ENCODE assay signal across 30 mouse cellular contexts in the genomic region with DNA sequence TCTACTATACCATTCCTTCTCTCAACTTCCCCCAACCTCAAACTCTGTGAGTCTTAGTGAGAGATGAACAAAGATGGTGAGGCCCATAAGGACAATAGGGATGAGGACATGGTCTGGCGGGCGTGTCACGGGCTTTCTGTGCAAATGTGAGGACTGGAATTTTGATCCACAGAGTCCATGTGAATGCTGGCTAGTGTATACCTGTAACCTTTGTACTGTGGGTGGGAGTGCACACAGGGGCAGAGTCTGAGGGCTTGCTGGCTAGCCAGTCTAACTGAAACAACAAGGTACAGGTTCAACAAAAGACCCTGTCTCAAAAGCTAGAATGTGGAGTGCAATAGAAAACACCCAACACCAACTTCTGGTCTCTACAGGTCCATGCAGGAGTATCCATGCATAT. TPM values are rescaled to one million over a fixed set of nuclear protein-coding genes. Genes with fewer than 3 reads are reported as not detected.
DNase-seq lines count a peak whose midpoint lies in the region; ATAC-seq and TF ChIP-seq lines count a peak whose summit lies in the region.
"Had no signal": no experiment of that assay in that cellular context is flagged by ENCODE, and none has a peak within 500 bp of the region (broad histone marks: within the 10 kb centered on the region; RNA-seq: fewer than 3 reads in every experiment).

No protein-coding gene starts in this region.

- no peak overlapping the region for H3K4me2 ChIP-seq in intestine, embryonic 16.5 days (ENCODE audit: low read depth, low read length)
- no peak overlapping the region for H3K4me2 ChIP-seq in intestine, postnatal 0 days (replicated peaks; ENCODE audit: low read depth)
- no peak overlapping the region for H3K4me2 ChIP-seq in kidney, embryonic 16.5 days (replicated peaks; ENCODE audit: low read depth, low read length)
- no peak overlapping the region for H3K4me2 ChIP-seq in kidney, embryonic 15.5 days
- no peak overlapping the region for H3K4me2 ChIP-seq in midbrain, embryonic 11.5 days
- no peak overlapping the region for H3K4me2 ChIP-seq in midbrain, embryonic 16.5 days (ENCODE audit: low read length)
- H3K4me2 ChIP-seq: embryonic facial prominence, embryonic 13.5 days; forebrain, embryonic 12.5 days; forebrain, embryonic 15.5 days; heart, embryonic 11.5 days; heart, embryonic 15.5 days; hindbrain, embryonic 13.5 days had no signal

- 92% methylated on average over 3 of the region's 3 CpGs for WGBS in intestine, embryonic 16.5 days
- WGBS in intestine, postnatal 0 days, result 82% methylated on average over 3 of the region's 3 CpGs
- 89% methylated on average over 3 of the region's 3 CpGs for WGBS in kidney, embryonic 16.5 days
- WGBS in kidney, embryonic 15.5 days, result 96% methylated on average over 3 of the region's 3 CpGs
- 80% methylated on average over 3 of the region's 3 CpGs for WGBS in midbrain, embryonic 11.5 days
- 87% methylated on average over 3 of the region's 3 CpGs for WGBS in midbrain, embryonic 16.5 days

- DNase-seq in midbrain, embryonic 11.5 days (ENCODE audit: low spot score, missing footprints), result peak; percentile 57
- DNase-seq: adrenal gland, adult 8-10 months; adrenal gland, postnatal 25 days; cerebellum, adult 11-12 months; cerebellum, adult 8-10 months; cerebellum, postnatal 10 days; cerebellum, postnatal 36 days; embryo, embryonic 11 days; gastrocnemius, postnatal 10 days; gastrocnemius, postnatal 36 days; heart, postnatal 10 days; heart, postnatal 36 days had no signal

- H3K4me3 ChIP-seq in intestine, embryonic 16.5 days (ENCODE audit: low read length), result no peak overlapping the region
- no peak overlapping the region for H3K4me3 ChIP-seq in intestine, postnatal 0 days (ENCODE audit: low read depth, low read length)
- H3K4me3 ChIP-seq in kidney, embryonic 16.5 days (ENCODE audit: low read length), result no peak overlapping the region
- H3K4me3 ChIP-seq in kidney, embryonic 15.5 days (replicated peaks), result no peak overlapping the region
- H3K4me3 ChIP-seq in midbrain, embryonic 11.5 days (ENCODE audit: low read depth, low read length), result no peak overlapping the region
- H3K4me3 ChIP-seq in midbrain, embryonic 16.5 days (ENCODE audit: low read depth, low read length), result no peak overlapping the region
- H3K4me3 ChIP-seq: embryonic facial prominence, embryonic 10.5 days; embryonic facial prominence, embryonic 13.5 days; erythroblast, embryonic 14.5 days; forebrain, embryonic 12.5 days; forebrain, embryonic 15.5 days; heart, embryonic 15.5 days; hindbrain, embryonic 10.5 days; hindbrain, embryonic 13.5 days had no signal

- no peaks in the 10 kb centered on the region for H3K4me1 ChIP-seq in intestine, embryonic 16.5 days (ENCODE audit: control insufficient read depth, insufficient read depth, low read length)
- H3K4me1 ChIP-seq in intestine, postnatal 0 days (replicated peaks; ENCODE audit: control insufficient read depth, insufficient read depth, low read length), result no peaks in the 10 kb centered on the region
- peaks cover 4% of the 10 kb centered on the region; the same call in 1 of the 2 replicates for H3K4me1 ChIP-seq in kidney, embryonic 16.5 days (ENCODE audit: insufficient read depth, low read length)
- H3K4me1 ChIP-seq in kidney, embryonic 15.5 days, result peaks cover 5% of the 10 kb centered on the region; the same call in 1 of the 2 replicates
- no peaks in the 10 kb centered on the region for H3K4me1 ChIP-seq in midbrain, embryonic 11.5 days (ENCODE audit: control insufficient read depth, insufficient read depth, low read length)
- no peaks in the 10 kb centered on the region for H3K4me1 ChIP-seq in midbrain, embryonic 16.5 days (ENCODE audit: control insufficient read depth, insufficient read depth, low read length)
- H3K4me1 ChIP-seq: embryonic facial prominence, embryonic 10.5 days; embryonic facial prominence, embryonic 13.5 days; heart, embryonic 15.5 days; hindbrain, embryonic 10.5 days; hindbrain, embryonic 13.5 days had no signal

- H3K9ac ChIP-seq in intestine, embryonic 16.5 days (ENCODE audit: low read depth, low read length), result no peak overlapping the region
- no peak overlapping the region for H3K9ac ChIP-seq in intestine, postnatal 0 days (ENCODE audit: low read depth, low read length)
- H3K9ac ChIP-seq in kidney, embryonic 16.5 days (replicated peaks; ENCODE audit: low read length), result no peak overlapping the region
- no peak overlapping the region for H3K9ac ChIP-seq in kidney, embryonic 15.5 days
- no peak overlapping the region for H3K9ac ChIP-seq in midbrain, embryonic 11.5 days (ENCODE audit: low read length)
- no peak overlapping the region for H3K9ac ChIP-seq in midbrain, embryonic 16.5 days (ENCODE audit: low read depth, low read length)
- H3K9ac ChIP-seq: embryonic facial prominence, embryonic 13.5 days; forebrain, embryonic 12.5 days; forebrain, embryonic 15.5 days; heart, embryonic 15.5 days; hindbrain, embryonic 13.5 days had no signal

- H3K9me3 ChIP-seq in intestine, embryonic 16.5 days (ENCODE audit: control insufficient read depth, low read length), result no peaks in the 10 kb centered on the region
- H3K9me3 ChIP-seq in intestine, postnatal 0 days (ENCODE audit: control insufficient read depth), result no peaks in the 10 kb centered on the region
- H3K9me3 ChIP-seq in kidney, embryonic 16.5 days (ENCODE audit: low read length), result no peaks in the 10 kb centered on the region
- no peaks in the 10 kb centered on the region for H3K9me3 ChIP-seq in kidney, embryonic 15.5 days (replicated peaks)
- no peaks in the 10 kb centered on the region for H3K9me3 ChIP-seq in midbrain, embryonic 11.5 days (ENCODE audit: control insufficient read depth, low read length)
- H3K9me3 ChIP-seq in midbrain, embryonic 16.5 days (replicated peaks; ENCODE audit: control insufficient read depth, low read length, poor library complexity, severe bottlenecking), result no peaks in the 10 kb centered on the region
- H3K9me3 ChIP-seq: embryonic facial prominence, embryonic 10.5 days; embryonic facial prominence, embryonic 13.5 days; forebrain, embryonic 12.5 days; forebrain, embryonic 15.5 days; heart, embryonic 15.5 days; hindbrain, embryonic 10.5 days; hindbrain, embryonic 13.5 days had no signal

- ATAC-seq in intestine, embryonic 16.5 days, result peak; percentile 56
- ATAC-seq in intestine, postnatal 0 days, result no peak
- ATAC-seq in kidney, embryonic 16.5 days (ENCODE audit: low FRiP score, low TSS enrichment), result 0 out of 2 replicates have a peak, but pooled peaks have one; percentile 46
- no peak for ATAC-seq in kidney, embryonic 15.5 days (replicated peaks; ENCODE audit: low FRiP score)
- no peak for ATAC-seq in midbrain, embryonic 11.5 days (ENCODE audit: low FRiP score)
- no peak for ATAC-seq in midbrain, embryonic 16.5 days
- no peak for ATAC-seq in frontal cortex, adult (ENCODE audit: low TSS enrichment)
- ATAC-seq: activated CD4-positive, CD25-positive, alpha-beta regulatory T cell, adult 4 months; CD4-positive, CD25-positive, alpha-beta regulatory T cell, adult 4 months; forebrain, embryonic 15.5 days; hindbrain, embryonic 16.5 days had no signal

- H3K36me3 ChIP-seq in intestine, embryonic 16.5 days (ENCODE audit: control insufficient read depth, insufficient read depth, low read length), result no peaks in the 10 kb centered on the region
- H3K36me3 ChIP-seq in intestine, postnatal 0 days (ENCODE audit: control insufficient read depth, insufficient read depth), result no peaks in the 10 kb centered on the region
- H3K36me3 ChIP-seq in kidney, embryonic 16.5 days (ENCODE audit: insufficient read depth, low read length), result no peaks in the 10 kb centered on the region
- no peaks in the 10 kb centered on the region for H3K36me3 ChIP-seq in kidney, embryonic 15.5 days
- H3K36me3 ChIP-seq in midbrain, embryonic 11.5 days (ENCODE audit: control insufficient read depth, insufficient read depth, low read length), result no peaks in the 10 kb centered on the region
- H3K36me3 ChIP-seq in midbrain, embryonic 16.5 days (ENCODE audit: control insufficient read depth, insufficient read depth, low read length), result no peaks in the 10 kb centered on the region
- H3K36me3 ChIP-seq: embryonic facial prominence, embryonic 10.5 days; embryonic facial prominence, embryonic 13.5 days; forebrain, embryonic 12.5 days; forebrain, embryonic 15.5 days; heart, embryonic 15.5 days; hindbrain, embryonic 10.5 days; hindbrain, embryonic 13.5 days had no signal

- H3K27ac ChIP-seq in intestine, embryonic 16.5 days (ENCODE audit: low read length), result no peak overlapping the region
- H3K27ac ChIP-seq in intestine, postnatal 0 days (ENCODE audit: low read depth, low read length), result no peak overlapping the region
- H3K27ac ChIP-seq in kidney, embryonic 16.5 days (ENCODE audit: low read length), result no peak overlapping the region
- H3K27ac ChIP-seq in kidney, embryonic 15.5 days, result no peak overlapping the region
- H3K27ac ChIP-seq in midbrain, embryonic 11.5 days (ENCODE audit: low read depth, low read length), result no peak overlapping the region
- no peak overlapping the region for H3K27ac ChIP-seq in midbrain, embryonic 16.5 days (ENCODE audit: low read length)
- H3K27ac ChIP-seq: embryonic facial prominence, embryonic 10.5 days; embryonic facial prominence, embryonic 13.5 days; forebrain, embryonic 12.5 days; forebrain, embryonic 15.5 days; heart, embryonic 15.5 days; hindbrain, embryonic 10.5 days; hindbrain, embryonic 13.5 days had no signal

- H3K27me3 ChIP-seq in intestine, embryonic 16.5 days (replicated peaks; ENCODE audit: control insufficient read depth, insufficient read depth, low read length), result no peaks in the 10 kb centered on the region
- H3K27me3 ChIP-seq in intestine, postnatal 0 days (replicated peaks; ENCODE audit: control insufficient read depth, insufficient read depth, low read length), result no peaks in the 10 kb centered on the region
- no peaks in the 10 kb centered on the region for H3K27me3 ChIP-seq in kidney, embryonic 16.5 days (ENCODE audit: insufficient read depth, low read length)
- H3K27me3 ChIP-seq in kidney, embryonic 15.5 days, result no peaks in the 10 kb centered on the region
- H3K27me3 ChIP-seq in midbrain, embryonic 11.5 days (ENCODE audit: control insufficient read depth, insufficient read depth, low read length), result no peaks in the 10 kb centered on the region
- H3K27me3 ChIP-seq in midbrain, embryonic 16.5 days (ENCODE audit: control insufficient read depth, insufficient read depth, low read depth, low read length), result no peaks in the 10 kb centered on the region
- H3K27me3 ChIP-seq: embryonic facial prominence, embryonic 13.5 days; forebrain, embryonic 12.5 days; forebrain, embryonic 15.5 days; heart, embryonic 15.5 days; hindbrain, embryonic 13.5 days had no signal

- no peak for TF ChIP-seq CTCF in intestine, postnatal 0 days (IDR thresholded peaks at IDR 0.05; ENCODE audit: low read depth)

RNA-seq across cellular contexts. Expression of gene Tmem192, which starts 46.3 kb away (rescaled TPM):
- polyA plus RNA-seq in intestine, embryonic 16.5 days (2015; fragmentation: Nextera tagmentation; extraction: Ambion mirVana), result 56.9 and 60.3 TPM in 2 replicates
- polyA plus RNA-seq in intestine, postnatal 0 days (2015; fragmentation: Nextera tagmentation; extraction: Ambion mirVana), result 89.2 and 90.4 TPM in 2 replicates
- polyA plus RNA-seq in kidney, embryonic 16.5 days (2015; fragmentation: Nextera tagmentation; extraction: Ambion mirVana), result 33.1 and 34.4 TPM in 2 replicates
- 26.7 and 28.1 TPM in 2 replicates for polyA plus RNA-seq in kidney, embryonic 15.5 days (2015; fragmentation: Nextera tagmentation; extraction: Ambion mirVana)
- 16.0 and 17.9 TPM in 2 replicates for polyA plus RNA-seq in midbrain, embryonic 11.5 days (2014; fragmentation: Nextera tagmentation; extraction: Ambion mirVana)
- 21.3 and 31.6 TPM in 2 replicates for polyA plus RNA-seq in midbrain, embryonic 16.5 days (2015; fragmentation: Nextera tagmentation; extraction: Ambion mirVana)

RNA-seq across cellular contexts. Expression of gene Klhl2, which starts 50.8 kb away (rescaled TPM):
- polyA plus RNA-seq in intestine, embryonic 16.5 days (2015; fragmentation: Nextera tagmentation; extraction: Ambion mirVana), result 5.1 and 5.6 TPM in 2 replicates
- 9.9 and 10.7 TPM in 2 replicates for polyA plus RNA-seq in intestine, postnatal 0 days (2015; fragmentation: Nextera tagmentation; extraction: Ambion mirVana)
- polyA plus RNA-seq in kidney, embryonic 16.5 days (2015; fragmentation: Nextera tagmentation; extraction: Ambion mirVana), result 6.7 and 6.9 TPM in 2 replicates
- 15.3 and 16.1 TPM in 2 replicates for polyA plus RNA-seq in kidney, embryonic 15.5 days (2015; fragmentation: Nextera tagmentation; extraction: Ambion mirVana)
- polyA plus RNA-seq in midbrain, embryonic 11.5 days (2014; fragmentation: Nextera tagmentation; extraction: Ambion mirVana), result 18.9 and 19.4 TPM in 2 replicates
- 25.3 and 30.9 TPM in 2 replicates for polyA plus RNA-seq in midbrain, embryonic 16.5 days (2015; fragmentation: Nextera tagmentation; extraction: Ambion mirVana)

Comparison
In these comparisons a context has a peak if more than half of its experiments do, and no peak if none do; other contexts are left out.
1. ATAC-seq: peak in intestine, embryonic 16.5 days (single experiment) and kidney, embryonic 16.5 days (single experiment); none in intestine, postnatal 0 days (single experiment), kidney, embryonic 15.5 days (single experiment), midbrain, embryonic 11.5 days (single experiment), midbrain, embryonic 16.5 days (single experiment) and frontal cortex, adult (single experiment).